Mouse (Mus musculus): ENCODE results near the gene Slc36a4. TPM values are rescaled to one million over a fixed set of nuclear protein-coding genes. Genes with fewer than 3 reads are reported as not detected.

The Slc36a4 gene
- 7.0 and 7.7 TPM in 2 replicates for polyA plus RNA-seq (2012; rRNA removed)

DNA sequence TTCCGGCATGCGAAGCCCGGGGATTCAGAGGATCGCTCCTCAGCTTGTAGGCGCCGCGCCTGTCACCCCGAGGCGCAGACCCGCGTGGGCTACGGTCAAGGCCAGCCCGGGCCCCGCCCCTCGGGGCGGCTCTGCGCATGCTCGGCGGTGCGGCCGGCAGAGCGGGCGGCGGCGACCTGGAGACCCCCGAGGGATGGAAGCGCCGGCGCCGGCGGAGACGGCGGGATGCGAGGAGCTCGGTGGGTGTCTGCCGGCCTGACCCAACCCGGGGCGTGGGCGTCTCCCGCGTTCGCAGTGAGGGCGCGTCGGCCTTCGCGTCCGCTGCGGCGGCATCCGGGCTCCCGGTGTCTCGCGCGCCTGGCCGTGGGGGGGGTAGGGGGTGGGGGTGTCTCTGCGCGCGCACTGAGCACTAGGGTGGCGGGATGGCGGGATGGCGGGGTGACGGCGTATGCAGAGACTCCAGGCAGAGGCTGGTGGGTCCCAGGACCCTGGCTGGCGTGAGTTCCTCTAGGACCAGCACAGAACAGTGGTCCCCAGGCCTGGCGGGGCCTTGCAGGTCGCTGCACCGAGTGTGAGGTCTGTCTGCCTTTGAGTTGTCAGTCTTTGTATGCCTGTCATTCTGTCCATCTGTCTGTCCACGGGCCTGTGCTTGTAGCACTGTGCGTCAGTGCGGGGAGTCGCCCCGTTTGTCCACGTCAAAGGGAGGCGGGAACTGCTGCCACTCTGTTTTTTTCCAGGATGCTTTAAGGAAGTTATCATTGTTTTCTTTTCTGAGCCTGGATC lies at the start of gene Slc36a4:
Gene Slc36a4, plus strand, starts transcription at position 140 of the 783 bp plus-strand sequence.
- no peak for DNase-seq (ENCODE audit: low read depth)

DNA sequence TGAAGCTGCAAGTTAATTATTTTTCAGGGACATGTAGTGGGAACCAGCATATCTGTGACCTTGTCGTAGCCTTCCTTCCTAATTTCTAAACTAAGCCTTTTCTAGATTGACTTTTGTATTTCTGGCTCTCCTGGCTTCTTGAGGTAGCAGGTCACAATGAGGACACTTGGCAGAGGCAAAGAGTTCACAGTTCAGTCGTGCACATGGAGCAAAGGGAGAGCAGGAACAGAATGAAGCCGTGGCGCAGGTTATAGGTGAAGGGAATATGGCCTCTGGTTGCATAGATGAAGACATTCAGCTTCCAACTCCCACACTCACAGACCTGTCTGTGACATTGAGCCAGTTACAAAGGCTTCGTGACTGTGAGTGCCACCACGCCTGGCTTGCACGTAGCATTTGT lies 44.9 kb upstream of the Slc36a4 start:
- no peak for DNase-seq (ENCODE audit: low read depth)

DNA sequence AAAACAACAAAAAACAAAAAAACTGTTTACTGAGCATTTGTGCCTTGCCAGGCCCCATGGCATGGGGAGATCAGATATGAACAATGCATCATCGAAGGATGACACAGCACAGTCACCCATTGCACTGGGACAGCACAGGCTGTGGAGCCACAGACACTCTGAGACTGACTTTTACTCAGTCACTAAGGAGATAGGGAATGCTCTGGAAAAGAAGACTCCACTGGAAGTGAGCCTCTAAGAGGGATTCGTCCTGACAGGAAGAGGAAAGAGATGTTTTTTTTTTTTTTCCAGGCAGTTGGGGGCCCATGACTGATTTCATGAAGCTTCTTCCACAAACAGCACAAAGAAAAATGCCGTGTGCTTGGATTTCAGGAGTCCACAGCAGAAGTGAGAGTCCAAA lies 40.1 kb upstream of the Slc36a4 start:
- DNase-seq (ENCODE audit: low read depth) = no peak

DNA sequence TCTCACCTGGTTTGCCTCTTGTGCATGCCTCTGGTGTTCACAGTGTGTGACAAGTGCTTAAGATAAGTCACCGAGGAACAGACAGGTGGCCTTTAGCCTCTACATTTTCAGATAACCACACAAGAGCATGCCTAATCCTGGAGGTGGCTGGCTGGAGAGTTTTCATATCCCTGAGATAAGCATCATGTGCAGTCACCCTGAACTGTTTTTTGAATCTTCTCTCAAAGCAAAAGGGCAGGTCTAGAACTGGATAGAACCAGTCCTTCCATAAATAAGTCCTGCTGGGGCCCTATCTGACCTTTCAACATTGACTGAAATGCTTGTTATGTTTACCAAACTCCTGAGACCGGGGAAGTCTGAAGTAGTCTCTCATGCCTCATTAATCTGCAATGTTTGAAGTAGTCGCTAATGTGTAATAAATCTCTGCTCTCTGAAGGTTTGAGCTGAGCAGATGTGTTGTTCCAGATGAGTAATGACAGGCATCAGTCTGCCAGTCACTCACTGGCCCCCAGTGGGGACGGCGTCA lies 39.5 kb upstream of the Slc36a4 start:
- no peak for DNase-seq (ENCODE audit: low read depth)

DNA sequence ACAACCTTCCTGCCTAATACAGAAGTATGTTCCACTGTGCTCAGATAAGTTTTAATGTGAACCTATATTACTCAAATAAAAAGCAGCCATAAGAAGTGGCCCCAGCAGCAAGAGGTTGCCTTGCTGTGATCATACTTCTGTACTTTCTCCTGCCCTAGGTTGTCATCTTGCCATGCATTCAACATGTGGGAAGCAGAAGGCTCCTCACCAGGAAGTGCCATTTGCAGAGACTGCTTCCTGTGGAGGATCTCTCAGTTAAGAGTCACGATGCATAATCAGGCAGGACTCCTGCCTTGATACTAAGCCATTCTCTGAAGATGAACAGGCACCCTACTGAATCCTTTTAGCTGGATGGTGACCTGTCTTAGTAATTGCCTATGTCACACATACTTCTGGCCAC lies 37.3 kb upstream of the Slc36a4 start:
- no peak for DNase-seq (ENCODE audit: low read depth)

DNA sequence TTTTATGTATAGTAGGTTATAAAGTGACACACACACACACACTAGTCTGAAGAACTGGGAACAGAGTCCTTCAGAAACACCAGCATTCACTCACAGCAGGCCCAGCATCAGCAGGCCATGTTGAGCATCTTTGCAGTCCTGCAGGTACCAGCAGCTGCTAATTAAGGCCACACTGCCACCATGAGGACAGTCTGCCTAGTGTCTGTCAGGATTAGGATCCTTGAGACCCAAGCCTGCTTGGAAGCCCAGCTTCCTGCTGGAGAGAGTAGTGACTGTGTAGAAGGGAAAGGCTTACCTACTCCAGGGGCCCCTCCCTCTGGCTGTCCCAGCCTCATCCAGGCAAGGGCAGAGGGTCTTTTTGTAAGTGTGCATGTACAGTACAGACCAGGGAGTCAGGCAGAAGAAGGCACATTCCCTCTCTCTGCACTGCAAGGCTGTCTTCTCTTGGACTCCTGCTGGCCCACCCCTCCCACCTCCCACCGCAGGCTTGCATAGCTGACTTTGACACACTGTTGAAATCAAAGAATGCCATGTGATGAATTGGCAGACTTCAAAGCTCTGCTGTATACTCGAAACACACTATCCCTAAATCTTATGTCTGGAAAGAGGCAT lies 27.6 kb upstream of the Slc36a4 start:
- peak; percentile 20 for DNase-seq (ENCODE audit: low read depth)

DNA sequence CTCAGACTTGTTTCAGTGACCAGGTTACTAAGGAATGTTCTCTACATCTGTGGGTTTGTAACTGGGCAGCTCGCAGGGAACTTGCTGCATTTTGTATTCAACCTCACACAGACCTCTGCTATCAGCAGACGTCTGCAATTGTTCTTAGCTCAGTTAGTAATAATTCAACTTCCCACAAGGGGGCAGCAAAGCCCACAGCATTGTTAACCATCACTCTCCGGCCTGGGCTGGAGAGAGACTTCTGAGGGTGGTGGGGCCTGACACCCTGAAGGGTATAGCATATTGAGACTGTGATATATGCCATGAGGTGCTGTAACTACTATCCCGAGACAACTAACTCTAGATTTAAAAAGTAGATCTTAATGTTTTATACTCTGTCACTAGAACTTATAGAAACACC lies 24.3 kb upstream of the Slc36a4 start:
- DNase-seq (ENCODE audit: low read depth) = no peak

DNA sequence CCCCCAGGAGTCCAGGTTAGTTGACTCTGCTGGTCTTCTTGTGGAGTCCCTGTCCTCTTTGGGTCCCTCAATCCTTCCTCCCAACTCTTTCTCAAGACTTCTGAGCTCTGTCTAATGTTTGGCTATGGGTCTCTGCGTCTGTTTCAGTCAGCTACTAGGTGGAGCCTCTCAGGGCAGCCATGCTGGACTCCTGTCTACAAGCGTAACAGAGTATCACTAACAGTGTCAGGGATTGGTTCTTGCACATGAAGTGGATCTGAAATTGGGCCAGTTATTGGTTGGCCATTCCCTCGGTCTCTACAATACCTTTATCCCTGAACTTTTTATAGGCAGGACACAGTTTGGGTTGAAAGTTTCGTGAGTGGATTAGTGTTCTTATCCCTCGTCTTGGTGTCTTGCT lies 22.2 kb upstream of the Slc36a4 start:
- no peak for DNase-seq (ENCODE audit: low read depth)

DNA sequence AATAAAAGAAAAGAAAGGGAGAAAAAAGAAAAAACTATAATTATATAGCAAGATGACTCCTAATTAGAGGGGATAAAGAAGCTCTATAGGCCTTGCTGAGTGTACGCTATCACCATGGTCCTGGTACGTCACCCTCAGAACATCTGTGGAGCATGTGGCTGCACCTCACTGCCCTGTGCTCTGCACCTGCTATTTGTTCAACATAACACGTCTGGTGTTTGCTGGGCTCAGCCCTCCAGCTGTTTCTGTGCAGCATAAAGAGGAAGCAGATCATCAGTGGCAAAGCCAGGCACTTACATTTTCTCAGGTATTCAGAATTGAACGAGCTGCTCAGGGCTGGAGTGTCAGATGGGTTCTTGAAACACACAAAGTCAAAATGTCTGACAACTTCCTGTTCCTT lies 15.7 kb upstream of the Slc36a4 start:
- no peak for DNase-seq (ENCODE audit: low read depth)

DNA sequence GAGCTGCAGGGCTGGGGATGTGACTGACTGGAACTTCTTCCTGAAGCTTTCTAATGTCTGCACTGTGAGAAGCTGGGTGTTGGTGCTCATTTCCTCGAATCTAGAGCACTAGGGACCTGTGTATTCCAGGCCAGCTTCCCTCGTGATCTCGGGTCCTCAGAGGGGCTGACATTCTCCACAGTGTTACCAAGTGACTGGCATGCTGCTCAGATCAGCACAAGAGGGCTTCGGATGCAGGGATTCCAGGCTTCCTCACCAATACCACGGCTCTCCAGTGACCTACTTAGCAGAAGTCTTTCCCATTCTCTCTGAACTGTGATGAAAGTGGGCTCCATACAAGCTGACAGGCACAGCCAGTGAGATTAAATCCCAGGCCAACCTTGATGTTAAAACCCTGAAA lies 14.5 kb upstream of the Slc36a4 start:
- DNase-seq (ENCODE audit: low read depth) = no peak

DNA sequence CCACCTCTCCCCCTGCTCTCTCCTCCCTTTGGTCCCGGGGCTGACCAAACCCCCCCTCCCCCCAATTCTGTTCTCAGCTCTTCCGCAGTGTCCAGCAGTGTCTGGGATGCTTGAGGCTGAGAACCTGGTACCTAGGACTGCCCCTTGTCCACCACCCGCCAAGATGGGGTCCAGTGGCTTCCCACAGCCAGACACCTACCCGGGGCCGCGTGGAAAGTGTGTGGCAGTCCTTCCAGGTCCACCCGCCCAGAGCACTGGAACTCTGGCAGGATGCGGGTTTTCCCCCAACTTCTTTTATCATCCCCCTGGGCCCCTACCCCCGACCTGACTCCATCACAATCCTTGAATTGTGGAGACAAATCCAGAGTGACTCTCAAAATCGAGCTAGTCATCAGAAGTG lies 3.8 kb upstream of the Slc36a4 start:
- DNase-seq (ENCODE audit: low read depth) = no peak

DNA sequence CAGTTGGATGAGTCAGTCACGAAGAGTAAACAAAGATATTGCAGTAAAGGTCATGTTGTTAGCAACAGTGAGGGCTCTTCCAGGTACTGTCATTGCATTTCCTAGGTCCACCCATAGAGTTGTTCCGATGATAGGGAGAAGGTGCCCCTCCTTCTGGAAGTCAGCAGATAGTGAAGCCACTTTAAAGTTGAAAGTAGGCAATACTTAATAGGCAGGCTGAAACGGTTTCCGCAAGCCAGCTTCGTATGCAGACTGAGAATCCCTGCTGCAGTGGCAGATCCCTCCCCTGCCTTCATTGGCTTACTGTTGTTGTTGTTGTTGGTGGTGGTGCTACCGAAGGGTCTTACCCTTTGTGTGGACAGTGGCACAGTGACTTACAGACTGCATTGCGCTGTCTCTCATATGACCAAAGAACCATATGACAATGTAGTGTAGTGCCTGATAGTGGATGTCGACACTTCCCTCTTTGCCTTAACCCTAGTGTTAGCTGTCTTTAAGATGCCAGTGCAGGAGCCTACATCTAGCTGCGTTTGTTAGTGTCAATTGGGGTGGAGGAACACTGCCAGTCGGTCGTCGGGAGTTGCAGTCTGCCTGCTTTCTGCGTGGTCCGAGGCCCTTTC lies 449 bp upstream of the Slc36a4 start:
- DNase-seq (ENCODE audit: low read depth) = no peak

DNA sequence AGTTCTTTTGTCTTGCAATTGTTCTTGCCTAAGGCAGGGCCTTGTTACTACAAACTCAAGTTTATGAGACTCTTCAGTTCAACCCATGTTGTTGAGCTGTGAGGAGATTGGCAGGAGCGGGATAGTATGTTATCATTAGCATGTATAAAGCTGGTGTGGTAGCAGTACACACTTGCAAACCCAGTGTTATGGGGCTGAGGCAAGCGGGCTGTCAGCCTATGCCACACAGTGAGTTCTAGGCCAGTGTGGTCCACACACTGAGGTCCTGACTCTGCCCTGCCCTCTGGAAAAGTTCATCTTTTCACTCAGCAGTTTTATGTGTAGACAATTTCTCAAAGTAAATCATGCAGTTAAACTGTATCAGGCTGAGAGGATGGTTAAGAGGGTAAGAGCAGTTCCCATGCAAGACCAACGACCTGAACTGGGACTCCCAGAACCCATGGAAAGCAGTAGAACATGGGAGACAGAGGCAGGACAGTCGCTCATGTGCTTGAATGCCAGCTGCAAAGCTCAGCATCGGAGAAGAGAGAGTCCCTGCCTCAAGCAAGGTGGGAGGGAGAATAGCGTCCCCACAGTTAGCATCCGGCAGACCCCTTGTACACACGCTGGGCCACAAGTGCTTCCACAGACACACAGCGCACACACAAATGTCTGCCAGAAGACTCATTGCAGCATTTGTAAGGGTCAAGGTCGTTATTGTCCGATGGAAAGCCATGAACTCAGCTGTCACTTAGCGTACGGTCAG lies 1.5 kb downstream of the Slc36a4 start:
- no peak for DNase-seq (ENCODE audit: low read depth)

DNA sequence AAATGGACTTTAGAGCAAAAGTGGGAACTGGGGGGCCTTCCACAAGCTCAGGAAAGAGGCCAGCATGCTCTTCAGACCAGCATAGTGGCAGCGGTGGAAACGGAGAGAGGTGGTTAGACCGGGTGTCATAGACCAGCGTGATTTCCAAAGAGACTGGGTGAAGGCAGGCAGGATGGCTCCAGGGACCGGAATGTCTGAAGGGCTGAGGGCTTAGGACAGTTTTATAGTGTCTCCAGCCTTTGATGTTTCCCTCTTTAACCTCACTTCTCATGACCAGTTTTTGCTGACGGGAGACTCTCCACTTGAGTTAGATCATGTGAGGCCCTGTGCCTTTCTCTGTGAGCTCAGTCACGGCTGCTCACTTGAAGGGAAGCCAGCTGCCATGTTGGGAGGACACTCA lies 2.1 kb downstream of the Slc36a4 start:
- DNase-seq (ENCODE audit: low read depth) = no peak

DNA sequence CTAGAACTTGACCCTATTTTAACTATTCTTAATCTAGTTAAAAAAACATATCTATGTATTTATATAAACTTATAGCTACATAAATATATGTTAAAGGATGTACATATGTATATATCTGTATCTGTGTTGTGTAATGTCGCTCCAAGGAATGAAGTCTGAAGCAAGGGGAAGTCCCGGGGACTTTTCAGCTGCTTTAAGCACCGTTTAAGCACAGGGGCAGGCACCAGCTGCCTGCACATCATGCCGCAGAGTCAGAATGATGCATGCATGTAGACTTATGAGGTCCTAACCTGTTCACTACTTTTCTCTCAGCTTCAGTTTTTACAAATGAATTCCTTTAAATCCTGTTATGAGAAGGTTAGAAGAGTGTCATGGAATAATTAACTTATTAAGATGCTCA lies 5.3 kb downstream of the Slc36a4 start:
- no peak for DNase-seq (ENCODE audit: low read depth)

DNA sequence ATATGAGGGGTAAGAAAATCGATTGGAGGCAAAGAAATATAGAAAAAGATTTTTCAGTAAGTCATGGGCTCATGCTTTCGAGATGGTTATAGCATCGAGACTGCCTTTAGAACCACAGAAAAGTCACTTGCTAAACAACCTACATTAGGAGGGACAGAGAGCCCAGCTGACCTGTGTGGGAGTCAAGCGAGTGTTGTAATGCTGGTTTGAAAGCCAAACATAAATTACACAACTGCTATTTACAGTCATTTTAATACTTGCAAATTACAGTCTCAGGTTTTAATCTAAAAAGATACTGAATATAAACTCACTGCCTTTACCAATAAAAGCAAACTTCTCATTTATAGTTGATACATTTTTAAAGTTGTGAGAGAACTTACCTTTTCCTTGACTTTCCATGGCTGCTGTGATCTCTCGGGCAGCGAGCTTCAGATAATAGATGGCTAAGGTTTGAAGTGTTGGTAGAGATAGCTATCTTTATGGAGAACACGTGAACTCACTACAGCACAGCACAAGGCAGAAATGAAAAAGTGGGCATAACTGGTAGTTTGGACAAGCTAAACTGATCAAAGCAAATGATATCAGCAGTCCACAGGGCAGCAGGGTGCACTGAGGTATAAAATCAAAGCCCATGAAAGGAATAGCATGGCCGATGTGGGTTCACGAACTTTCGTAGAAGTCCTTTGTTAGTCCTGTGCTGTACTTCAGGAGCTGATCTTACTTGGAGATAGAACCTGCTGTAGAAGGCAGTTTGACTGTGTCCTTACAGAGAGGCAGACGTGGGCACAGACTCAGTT lies 5.9 kb downstream of the Slc36a4 start:
- DNase-seq (ENCODE audit: low read depth) = peak; percentile 52

DNA sequence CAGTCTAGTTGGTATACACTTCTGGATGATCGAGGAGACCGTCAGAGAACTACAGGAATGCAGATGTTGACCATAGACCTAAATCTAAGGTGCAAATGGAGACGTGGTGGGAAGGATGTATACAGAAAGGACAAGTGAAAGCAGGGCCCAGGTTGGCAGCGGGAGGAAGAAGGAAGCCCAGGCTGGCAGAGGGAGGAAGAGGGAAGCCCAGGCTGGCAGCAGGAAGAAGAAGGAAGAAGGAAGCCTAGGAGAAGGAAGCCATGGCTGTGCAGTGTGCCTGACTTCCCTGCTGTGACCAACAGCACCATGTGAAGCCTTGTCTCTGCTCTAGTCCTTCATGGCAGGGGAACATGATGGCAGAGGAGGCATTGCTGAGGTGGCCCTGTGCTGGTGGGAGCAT lies 7.8 kb downstream of the Slc36a4 start:
- DNase-seq (ENCODE audit: low read depth) = no peak

DNA sequence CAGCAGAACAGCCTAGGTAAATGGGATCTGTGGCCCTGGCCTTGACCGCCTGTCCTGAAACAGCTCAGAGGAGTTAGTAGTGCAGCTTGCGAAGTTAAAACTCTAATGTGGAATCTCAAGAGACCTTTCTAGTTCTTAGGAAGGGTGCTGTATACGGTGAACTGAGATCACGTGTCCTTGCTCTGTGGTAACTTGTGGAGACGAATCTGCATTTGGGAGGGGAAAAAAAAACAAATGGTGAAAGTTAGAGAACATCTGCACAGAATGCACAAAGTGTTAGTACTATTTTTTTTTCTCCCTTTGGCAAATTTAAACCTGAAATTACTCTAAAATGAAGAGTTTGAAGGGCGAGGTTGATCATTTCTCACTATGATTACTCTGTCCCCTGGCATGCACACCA lies 8.8 kb downstream of the Slc36a4 start:
- no peak for DNase-seq (ENCODE audit: low read depth)

DNA sequence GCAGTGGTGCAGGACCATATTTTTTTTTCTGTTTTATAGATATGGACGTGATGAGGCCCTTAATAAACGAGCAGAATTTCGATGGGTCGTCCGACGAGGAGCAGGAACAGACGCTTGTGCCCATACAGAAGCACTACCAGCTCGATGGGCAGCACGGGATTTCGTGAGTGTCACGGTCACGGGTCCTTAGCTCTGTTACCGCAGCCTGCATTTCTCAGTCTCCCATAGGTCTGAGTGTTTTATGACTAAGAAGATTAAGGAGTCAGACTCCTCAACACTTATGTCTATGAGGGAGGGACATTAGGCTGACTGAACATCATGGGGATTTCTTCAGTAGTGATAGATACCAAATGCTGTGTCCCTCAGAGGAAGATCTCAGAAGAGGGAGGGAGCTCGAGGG lies 10.1 kb downstream of the Slc36a4 start:
- DNase-seq (ENCODE audit: low read depth) = no peak

DNA sequence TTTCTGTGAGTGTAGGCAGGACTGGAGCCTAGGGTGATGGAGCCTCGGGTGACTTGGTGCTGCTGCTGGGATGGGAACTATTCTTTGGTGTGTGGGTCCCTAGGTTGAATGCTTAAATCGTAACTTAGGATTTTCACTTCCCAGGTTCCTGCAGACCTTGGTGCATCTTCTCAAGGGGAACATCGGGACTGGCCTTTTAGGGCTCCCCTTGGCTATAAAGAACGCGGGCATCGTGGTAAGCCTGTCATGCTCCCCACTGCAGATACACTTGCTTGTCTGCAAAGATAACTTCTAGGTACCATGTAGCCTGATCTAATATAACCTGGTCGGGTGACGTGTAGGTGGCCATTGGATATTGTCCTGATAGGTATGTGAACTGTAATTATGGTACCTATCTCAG lies 11.0 kb downstream of the Slc36a4 start:
- no peak for DNase-seq (ENCODE audit: low read depth)

DNA sequence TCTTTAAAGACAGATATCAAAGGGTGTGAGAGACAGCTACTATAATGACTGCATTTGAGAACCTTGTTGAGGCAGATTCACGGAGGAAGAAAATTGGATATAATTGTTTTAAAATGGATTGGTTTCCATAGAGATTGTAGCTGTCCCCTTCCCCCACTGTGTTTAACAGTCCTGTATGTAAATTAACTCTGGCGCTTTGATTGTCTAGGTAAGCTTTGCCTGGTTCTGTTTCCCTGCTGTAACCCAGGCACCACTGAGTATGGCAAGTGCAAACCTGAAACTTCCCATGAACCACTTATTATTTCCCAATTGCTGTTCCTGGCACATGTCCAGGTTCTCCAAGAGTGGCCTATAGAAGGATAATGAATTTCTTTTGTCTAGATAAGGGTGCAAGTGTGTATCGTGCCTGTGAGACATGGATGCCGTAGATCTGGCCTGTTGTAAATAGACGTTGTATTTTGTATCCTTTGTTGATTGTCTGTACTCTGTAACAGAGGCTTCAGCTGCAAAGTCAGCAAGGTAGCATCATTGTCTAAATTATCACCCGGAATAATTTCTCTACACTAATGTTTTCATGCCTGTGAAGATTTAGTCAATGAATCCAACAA lies 11.8 kb downstream of the Slc36a4 start:
- DNase-seq (ENCODE audit: low read depth) = no peak

Data from gonadal fat pad, adult 2 months (tissue).